Mouse (Mus musculus) lung, adult 2 months (tissue): ENCODE measurements around the gene Pycr2.

Source experiments
- CTCF ChIP-seq: fragments of 200-500 bp; IDR thresholded peaks from 2 replicates; pipeline ENCODE4 v1.5.1; 2011; ENCODE audit warnings: mild to moderate bottlenecking, low read length, control low read depth; ENCODE audit not compliant: insufficient read depth
- POLR2A ChIP-seq: fragments of 200-500 bp; IDR thresholded peaks from 2 replicates; pipeline ENCODE4 v1.6.1; 2011; ENCODE audit warnings: low read depth, mild to moderate bottlenecking, control low read depth, low read length, borderline replicate concordance; ENCODE audit errors: extremely low read depth

DNA sequence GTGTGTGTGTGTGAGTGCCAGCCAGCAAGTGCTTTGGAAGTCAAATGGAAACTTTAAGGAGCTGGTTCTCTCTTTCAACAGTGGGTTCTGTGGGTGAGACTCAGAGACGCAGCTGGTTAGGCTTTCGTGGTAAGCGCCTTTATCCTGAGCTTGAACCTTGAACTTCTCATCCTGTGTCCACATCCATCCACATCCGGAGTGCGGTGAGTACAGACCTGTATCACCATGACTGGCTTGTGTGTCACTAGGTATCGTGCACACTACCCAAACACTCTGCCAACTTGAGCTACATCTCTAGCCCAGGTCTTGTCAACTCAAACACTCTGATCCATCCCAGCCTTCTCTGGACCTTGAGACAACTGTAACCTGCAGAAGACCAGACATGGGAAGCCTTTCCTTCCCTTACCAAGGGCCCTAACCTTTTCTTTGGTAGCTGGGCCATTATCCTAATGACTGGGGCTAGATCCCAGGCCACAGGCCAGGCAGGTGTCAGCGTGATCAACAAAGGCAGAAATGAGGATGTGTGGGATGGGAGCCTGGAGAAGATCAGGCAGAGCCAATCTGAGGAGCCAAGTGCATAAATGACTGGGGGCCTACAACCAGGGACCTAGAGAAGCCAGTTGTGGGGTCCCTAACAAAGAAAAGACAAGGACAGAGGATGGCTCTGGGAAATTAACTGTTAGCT lies 36.8 kb downstream of the Pycr2 start:
- TF ChIP-seq CTCF (no peak), POLR2A (no peak)
